Mouse (Mus musculus): ENCODE measurements around the gene Ccnd3.

Ccnd3 gene

DNA sequence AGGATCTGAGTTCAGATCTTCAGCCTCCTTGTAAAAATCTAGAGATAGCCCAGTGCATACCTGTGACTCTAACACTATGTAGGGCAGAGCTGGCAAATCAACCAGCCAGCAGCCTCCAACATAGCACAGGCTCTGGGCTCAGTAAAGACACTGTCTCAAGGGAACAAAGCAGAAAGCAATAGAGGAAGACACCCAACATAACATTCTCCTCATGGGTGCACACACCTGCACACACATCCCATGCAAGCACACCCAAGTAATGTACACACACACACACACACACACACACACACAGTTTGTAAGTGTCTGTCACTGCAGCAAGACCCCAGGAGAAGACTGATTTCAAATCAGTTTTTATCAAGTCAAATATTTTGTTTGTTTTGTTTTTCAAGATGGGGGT is 48.1 kb downstream of the Ccnd3 start:
- DNase-seq, result no peak

DNA sequence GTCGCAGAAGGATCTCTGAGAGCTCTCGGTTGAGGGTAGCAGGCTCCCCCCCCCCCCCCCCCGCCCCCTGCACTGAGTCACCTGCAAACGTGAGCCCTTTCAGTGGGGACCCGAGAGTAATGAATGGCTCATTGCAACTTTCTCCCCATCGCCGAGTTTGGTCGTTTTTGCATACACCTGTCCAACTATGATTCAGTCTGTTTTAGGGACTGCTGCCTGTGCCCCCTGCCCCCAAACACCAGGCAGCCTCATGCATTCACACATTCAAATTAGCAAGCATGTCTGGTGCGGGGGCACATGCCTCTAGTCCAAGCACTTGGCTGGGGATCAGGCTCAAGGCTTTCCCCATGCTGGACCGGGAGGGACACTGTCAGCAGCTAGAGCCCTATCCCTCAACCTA is 49.8 kb downstream of the Ccnd3 start:
- no peak for DNase-seq

DNA sequence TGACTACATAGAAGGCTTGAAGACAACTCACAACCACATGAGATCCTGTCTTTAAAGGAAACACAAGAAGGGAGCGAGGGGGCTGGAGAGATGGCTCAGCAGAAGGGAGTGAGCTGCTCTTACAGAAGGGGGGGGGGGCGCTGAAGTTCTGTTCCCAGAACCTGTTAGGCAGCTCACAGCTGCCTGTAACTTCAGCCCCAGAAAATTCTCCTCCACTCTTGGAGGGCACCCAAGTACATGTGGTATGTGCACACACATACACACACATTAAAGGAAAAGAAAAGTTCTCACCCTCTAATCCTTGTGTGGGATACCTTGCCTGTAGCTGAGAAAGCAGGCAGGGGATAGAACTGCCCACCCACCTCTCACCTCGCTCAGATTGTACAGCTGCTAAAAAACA is 52.3 kb downstream of the Ccnd3 start:
- DNase-seq, result no peak

DNA sequence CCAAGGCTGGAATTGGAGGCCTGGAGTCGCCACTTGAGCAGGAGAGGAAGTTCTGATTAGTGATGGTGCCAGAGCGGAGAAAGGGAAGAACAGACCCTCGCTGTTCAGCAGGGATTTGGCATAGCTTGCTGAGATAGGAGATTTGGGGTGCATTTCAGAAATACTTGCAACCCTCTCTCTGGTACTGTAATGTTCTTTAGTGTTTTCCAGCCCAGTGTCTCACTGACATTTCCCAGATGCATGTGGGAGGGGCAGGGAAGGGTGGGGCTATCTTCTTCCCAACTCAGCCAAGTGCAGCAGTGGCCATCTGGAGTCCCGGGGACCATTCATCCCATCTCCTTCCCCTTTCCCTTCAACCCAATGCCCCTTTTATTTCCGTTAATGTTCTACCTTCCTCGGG is 54.9 kb downstream of the Ccnd3 start:
- no peak for DNase-seq

DNA sequence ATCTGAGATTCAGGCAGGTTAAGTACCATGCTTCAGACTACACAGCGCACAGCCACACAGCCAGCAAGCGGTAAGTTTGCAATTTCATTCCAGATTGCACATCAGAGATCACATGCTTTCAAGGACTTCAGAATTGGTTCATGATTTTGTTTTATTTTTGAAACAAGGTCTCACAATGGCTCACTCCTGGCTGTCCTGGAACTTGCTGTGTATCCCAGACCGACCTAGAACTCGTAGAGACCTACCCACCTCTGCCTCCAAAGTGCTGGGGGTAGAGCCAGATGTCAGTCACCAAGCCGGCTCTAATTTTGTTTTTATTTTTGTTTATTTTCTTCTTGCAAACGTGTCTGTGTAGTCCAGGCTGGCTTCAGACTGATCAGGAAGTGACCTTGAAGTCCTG is 58.0 kb downstream of the Ccnd3 start:
- DNase-seq, result no peak

DNA sequence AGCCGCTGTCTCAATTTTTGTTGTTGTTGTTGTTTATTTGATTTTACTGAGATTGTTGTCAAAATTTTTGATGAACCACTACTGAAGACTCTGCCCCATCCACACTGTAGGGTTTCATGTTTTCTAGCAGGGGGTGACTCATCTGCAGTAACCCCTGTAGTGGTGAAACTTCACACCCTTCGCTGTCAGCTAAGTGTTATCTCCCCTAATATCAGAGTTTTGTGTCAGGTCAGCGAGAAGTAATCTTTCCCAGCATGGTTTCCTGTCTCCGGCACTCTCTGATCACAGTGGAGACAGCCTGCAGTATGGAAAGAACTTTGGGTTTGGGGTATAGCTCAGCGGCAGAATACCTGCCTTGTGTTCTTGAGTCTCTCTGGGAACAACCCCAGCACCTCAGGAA is 59.8 kb downstream of the Ccnd3 start:
- DNase-seq, result no peak

DNA sequence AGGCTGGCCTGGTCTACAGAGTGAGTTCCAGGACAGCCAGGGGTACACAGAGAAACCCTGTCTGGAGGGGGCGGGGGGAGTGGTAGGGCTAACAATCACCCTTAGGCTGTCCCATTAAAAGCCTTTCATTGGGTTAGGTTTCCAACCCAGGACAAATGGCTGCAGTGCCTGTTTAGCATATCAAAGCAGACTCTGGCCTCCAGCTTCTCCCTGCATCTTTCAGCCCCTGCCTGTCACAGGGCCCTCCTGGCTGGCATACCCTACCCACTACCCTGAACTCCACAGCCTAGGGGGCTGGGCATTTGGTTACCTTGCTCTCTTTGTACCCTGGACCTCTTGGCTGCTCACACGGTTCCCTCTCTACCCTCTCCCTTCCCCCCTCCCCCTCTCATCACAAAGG is 61.3 kb downstream of the Ccnd3 start:
- DNase-seq, result no peak

DNA sequence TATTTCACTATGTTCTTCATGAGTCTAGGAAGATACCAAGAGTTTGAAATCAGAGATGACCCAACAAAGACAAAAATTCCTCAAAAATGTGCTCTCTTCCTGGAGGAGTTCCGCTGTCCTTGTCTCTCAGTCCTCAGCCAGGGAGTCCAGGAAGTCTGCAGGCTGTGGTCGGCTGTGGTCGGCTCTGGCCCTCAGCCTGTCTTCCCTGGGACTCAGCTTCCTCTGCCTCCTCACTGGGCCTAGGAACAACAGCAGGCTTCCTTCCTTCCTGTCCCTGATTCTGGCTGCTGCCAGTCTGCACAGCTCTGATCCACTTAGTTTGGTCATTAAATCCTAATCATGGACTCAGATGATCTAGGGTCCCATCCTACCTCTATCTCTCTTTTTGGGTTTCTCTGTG is 62.4 kb downstream of the Ccnd3 start:
- DNase-seq, result peak; percentile 57 to 82

DNA sequence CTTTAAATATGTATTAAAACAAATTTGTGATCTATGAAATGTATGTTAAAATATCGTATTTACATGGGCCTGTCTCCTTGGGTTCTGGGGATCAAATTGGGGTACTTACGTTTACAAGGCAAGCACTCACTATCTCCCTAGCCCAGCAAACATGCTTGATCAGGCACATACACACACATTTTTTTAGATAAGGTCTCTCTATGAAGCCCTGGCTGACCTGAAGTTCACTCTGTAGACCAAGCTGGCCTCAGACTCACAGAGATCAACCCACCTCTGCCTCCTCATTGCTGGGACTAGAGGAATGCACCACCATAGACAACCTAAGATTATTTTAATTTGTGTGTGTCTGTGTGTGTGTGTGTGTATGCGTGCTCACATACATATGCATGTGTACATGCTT is 63.5 kb downstream of the Ccnd3 start:
- DNase-seq, result no peak

DNA sequence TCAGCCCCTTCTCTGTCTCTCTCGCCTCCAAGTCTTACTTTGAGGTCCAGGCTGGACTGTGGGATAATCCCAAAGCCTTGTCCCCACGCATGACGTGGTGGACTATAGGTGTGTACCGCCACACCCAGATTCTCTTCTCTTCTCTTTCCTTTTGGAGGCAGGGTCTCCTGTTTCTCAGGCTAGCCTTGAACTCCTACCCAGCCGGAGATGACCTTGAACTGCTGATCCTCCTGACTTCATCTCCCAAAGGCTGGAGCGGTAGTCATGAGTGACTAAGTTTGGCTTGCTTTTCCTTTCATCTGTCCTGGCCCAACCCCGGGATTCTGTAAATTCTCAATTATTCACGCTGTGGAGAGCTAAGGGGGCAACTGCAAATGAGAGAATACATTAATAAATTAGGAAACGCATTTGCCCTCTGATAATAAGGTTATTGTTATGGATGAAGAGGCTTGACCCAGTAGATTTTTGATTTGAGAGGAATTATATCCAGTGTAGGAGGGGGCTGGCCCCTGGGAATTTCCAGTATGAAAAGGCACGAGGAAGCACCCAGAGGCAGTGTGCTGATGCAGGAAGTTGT is 64.2 kb downstream of the Ccnd3 start:
- DNase-seq, result no peak

DNA sequence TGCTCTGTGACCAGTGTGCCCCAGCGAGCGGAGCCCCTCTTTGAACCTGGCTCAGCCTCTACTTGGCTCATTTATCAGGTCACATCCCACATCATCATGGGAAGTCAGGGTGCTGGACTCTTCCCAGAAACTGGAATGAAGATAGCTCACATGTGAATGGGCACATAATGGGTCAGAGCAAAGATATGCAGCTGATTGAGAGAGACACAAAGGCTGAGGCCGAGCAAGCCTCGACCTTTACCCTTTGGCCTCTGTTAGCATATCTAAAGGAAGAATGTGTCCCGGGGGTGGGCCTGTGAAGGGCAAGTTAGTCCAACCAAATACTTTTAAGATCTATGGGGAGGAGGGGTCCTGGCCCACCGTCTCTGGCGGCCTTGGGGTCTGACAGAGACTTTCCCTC is 66.8 kb downstream of the Ccnd3 start:
- DNase-seq, result no peak

DNA sequence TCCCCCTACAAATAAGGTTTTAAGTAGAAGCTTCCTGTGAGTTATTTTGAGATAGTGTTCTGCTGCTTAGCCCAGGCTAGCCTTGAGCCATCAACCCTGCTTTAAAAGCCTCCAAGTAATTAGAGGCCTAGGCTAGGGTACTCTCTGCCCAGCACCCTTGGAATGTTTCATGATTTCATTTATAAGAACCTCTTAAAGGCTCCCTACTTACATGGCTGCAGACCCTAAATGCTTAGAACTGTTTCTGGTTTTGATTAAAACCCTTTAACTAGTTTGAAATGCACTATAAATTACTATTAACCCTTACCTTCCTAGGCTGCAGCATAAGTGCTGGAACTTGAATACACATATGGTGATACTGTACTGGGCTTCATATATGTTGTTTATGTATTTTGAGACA is 67.6 kb downstream of the Ccnd3 start:
- DNase-seq, result no peak

DNA sequence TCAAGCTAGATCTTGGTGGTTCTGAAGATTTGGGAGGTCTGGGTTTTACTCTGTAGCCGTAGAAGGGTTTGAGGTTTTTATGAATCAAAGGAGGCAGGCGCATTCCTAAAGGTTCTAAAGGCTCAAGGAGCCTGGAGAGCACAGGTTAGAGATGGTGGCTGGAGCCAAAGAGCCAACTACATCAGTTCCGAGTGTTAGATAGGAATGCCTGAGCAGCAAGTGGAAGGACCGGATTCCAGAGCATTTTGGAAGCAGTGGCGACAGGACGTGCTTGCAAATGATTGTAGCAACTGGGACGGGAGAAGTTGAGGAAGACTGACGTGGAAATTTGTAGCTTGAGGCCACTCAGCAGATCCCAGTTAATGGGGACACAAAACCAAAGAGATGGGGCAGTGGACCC is 69.2 kb downstream of the Ccnd3 start:
- no peak for DNase-seq

DNA sequence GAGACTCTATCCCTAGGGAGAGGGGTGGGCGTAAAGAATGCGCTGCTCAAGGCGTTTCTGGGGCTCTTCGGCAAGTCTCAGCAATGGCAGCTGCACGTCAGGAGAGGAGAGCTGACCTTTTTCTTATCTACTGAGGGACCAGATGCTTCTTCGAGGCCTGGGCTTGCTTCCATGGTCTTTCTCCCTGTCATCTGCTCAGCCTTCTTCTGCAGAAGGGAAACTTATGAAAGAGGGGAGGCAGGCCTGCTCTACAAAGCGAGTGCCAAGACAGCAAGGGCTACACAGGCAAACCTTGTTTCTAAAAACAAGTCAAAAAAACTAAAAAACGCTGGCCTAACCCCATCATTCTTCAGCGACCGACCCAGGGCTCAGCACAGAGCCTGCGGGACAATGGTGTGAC is 70.0 kb downstream of the Ccnd3 start:
- DNase-seq, result no peak

DNA sequence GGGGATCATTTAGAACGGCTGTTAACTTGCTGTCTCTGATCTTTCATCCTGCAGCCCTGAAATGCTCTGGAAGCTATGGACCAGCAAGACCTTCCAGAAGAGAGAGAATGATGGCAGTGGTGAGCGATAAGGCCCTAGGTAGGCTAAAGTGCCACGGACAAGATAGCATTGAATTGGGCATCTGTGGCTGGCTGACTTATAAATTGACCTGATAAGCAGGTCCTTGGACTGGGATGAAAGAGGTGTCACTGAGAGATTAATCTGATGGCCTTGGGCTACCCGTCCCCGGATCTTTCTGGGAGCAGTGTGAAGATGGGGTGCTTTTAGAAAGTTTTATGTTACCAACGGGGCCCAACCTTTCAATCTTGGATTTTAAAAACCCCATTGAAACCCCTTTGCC is 73.8 kb downstream of the Ccnd3 start:
- DNase-seq, result no peak

DNA sequence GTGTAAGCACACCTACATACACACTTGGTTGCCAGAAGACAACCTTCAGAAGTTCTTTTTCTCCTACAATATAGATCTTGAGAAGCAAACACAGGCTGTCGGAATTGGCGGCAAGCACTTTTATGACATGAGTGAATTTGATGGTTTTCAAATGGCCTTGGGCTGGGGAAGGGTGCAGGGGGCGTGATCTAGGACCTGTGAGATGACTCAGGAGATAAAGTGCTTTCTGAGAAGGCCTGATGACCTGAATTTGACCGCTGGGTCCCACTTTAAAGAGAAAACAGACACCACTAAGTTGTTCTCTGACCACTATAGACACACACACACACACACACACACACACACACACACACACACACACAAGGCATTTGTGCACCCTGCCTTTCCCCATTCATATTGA is 76.1 kb downstream of the Ccnd3 start:
- DNase-seq, result no peak

DNA sequence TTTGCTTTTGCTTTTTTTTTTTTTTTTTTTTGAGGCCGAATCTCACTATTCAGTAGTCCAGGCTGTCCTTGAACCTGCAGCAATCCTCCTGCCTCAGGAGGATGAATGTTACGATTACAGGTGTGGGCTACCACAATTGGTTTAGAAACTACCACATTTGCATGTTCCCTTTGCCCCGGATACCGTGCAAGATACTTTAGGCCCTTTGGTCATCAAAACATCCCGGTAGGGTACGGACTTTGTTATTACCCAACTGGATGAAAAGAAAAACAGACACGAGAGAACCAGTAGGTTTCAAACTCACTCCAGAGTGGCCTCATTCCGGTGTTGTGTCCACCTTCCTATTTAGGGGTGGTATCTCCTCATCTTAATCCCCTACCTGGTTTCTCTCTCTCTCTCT is 83.7 kb downstream of the Ccnd3 start:
- no peak for DNase-seq

DNA sequence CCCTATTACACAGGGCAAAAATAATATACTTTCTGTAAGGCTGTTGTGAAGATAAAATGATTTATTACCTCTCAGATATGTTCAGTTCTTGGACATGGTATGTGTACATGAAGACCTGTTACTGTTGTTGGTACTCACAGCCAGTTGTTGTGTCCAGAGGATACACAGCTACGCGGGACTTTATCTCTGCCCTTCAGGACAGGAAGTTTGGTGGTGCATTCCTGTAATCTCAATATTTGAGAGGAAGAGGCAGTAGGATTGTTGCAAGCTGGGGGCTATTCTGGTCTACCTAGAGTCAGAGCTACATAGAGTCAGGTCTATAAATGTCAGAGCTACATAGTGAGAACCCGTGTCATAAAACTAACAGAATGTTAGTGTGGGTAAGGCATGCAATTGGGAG is 86.2 kb downstream of the Ccnd3 start:
- no peak for DNase-seq

DNA sequence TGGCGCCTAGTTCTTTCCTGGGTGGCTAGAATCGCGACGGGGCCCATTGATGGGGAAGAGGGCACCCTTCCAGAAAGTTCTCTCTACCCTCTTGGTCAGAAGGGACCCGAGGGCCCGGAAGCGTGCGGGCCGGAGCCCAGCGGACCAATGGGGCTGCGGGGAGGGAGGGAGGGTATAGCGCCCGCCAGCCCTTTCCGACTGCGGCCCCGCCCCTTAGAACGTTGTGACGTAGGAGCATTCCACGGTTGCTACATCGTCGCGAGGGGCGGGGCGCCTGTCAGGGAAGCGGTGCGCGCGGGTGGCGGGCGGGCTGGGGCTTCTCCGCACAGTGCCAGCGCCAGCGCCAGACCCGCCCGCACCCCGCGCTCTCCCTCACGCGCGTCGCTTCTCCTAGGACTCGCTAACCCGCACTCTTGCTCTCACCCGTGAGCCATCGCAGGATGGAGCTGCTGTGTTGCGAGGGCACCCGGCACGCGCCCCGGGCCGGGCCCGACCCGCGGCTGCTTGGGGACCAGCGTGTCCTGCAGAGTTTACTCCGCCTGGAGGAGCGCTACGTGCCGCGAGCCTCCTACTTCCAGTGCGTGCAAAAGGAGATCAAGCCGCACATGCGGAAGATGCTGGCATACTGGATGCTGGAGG is 88.5 kb downstream of the Ccnd3 start:
- DNase-seq, result peak; percentile 98 to 99

DNA sequence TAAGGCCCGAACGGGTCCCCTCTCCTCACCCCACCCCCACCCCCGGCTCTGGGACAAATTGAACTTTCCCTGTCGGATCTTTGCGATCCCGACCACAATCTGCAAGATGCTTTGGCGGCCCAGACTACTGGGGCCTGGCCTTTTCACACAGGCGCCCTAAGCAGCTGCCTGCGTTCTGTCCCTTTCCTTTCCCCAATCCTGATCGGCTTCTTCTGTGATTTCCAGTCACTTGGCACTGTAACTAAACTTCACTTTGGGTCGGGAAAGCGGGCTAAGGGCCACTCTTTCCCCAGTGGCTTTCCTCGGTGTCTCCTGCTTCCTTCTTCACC is 89.0 kb downstream of the Ccnd3 start:
- no peak for DNase-seq

DNA sequence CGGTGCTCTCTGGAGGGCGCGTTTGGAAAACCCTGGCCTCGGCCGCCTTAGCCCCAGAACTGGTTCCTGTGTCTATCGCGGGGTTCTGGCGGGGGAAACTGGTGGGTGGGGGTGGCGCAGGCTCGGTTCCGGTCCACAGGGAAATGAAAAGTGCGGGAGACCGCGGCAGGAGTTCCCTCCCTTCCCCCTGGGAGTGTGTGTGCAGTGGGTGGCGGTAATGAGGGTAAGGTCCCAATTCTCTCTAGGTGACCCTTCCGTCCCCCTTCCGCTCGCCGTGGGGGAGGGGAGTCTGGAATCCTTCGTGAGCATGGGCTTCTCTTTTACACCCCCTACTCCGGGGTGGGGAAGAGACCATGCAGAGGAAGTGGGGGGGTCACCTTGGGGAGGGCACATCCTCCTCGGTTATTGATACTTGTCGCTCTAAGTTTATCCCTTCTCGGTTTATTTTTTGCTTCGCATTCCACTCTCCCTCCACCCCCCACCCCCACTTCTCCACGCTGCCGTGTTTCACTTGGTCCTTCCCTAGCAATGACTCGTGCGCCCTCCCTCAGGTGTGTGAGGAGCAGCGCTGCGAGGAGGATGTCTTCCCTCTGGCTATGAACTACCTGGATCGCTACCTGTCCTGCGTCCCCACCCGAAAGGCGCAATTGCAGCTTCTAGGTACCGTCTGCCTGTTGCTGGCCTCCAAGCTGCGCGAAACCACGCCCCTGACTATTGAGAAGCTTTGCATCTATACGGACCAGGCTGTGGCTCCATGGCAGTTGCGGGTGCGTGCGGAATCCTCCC is 89.5 kb downstream of the Ccnd3 start:
- DNase-seq, result peak; percentile 59 to 81

DNA sequence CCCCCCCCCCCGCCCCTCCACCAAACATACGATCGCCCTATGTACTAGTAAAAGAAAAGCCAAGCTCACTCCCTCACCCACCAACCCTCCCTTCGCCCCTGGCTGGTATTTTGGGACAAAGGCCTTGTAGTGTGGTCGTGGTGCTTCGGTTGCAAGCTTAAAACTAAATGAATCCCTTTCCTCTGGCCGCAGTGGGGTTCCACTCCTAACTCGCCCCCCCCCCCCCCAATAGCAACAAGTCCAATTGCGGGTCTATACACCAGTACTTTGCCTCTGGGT is 90.1 kb downstream of the Ccnd3 start:
- no peak for DNase-seq

DNA sequence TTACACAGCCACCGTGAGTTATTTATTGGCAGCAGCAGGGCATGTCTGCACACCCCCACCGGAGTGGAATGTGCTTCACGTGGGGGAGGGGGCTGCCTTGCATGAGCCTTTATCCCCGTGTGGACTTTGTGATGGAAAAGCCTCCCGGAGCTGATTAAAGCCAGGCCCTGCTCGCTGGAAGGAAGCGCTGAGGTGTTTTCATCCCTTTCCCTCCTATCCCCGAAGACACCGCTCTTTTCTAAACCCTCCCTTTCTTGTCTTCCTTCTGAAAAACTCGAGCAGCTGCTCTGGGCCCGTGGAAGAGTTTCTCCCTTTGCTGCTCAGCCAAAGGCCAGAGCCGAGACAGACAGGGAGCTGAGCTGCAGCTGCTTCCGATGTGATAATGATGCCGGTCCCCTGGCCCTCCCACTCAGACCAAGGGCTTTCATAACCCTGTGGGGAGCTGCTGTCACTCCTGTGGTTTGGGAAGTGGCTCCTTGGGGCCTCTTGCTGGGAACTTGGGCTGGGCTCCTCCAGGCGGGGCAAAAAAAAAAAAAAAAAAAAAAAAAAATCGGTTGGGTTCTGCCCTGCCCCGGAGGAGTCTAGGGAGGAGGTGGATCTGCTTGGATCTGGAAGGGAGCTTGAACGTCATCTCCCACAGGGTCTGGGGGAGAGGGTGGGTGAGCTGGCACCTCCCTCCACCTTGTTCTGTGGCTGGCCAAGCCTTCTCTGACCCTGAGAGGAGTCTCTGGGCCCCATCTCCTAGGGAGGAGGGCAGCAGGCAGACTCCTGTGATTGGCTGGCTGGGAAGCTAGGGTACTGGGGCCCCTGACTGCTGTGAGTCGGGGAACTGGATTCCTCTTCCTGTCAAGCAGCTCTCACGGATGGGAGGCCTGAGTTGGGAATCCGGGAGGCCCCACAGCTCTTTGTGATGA is 90.7 kb downstream of the Ccnd3 start:
- DNase-seq, result peak; percentile 71 to 90

Data from kidney, postnatal 25 days (tissue).